Mouse (Mus musculus) MEL (cell line): ENCODE results near the gene Msl1.

ENCODE experiments used
- CTCF ChIP-seq, 3 experiments: IDR thresholded peaks in 2 of 3; conservative IDR thresholded peaks in 1 of 3; 2 replicates each; pipeline ENCODE4 v1.5.1; 2011 to 2012; ENCODE audit warnings: low read length in 3 of 3, low read depth in 2 of 3, mild to moderate bottlenecking in 2 of 3, improper control_type of control experiment in 1 of 3, inconsistent platforms in 1 of 3, mixed read lengths in 1 of 3, moderate library complexity in 1 of 3; ENCODE audit not compliant: control insufficient read depth in 1 of 3, insufficient read depth in 1 of 3, poor library complexity in 1 of 3, severe bottlenecking in 1 of 3
- HCFC1 ChIP-seq: IDR thresholded peaks from 2 replicates; pipeline ENCODE4 v1.6.1; 2012; ENCODE audit warnings: low read depth, mild to moderate bottlenecking, inconsistent platforms, low read length, improper control_type of control experiment, moderate library complexity
- MYB ChIP-seq: IDR thresholded peaks from 2 replicates; pipeline ENCODE4 v1.6.1; 2011; ENCODE audit warnings: mild to moderate bottlenecking, low read depth, low read length, improper control_type of control experiment
- POLR2A ChIP-seq, 2 experiments: IDR thresholded peaks; 2 replicates each; pipeline ENCODE4 v1.6.1; 2011 to 2012; ENCODE audit warnings: low read length in 2 of 2, mild to moderate bottlenecking in 2 of 2, control low read depth in 1 of 2, improper control_type of control experiment in 1 of 2, low read depth in 1 of 2, moderate library complexity in 1 of 2; ENCODE audit not compliant: control insufficient read depth in 1 of 2, insufficient read depth in 1 of 2, poor library complexity in 1 of 2
- USF2 ChIP-seq, 2 experiments: IDR thresholded peaks; 2 replicates each; pipeline ENCODE4 v1.6.1; 2011 to 2012; ENCODE audit warnings: improper control_type of control experiment in 2 of 2, low read length in 2 of 2, borderline replicate concordance in 1 of 2, inconsistent platforms in 1 of 2, low read depth in 1 of 2, mild to moderate bottlenecking in 1 of 2; ENCODE audit not compliant: insufficient read depth in 1 of 2

DNA sequence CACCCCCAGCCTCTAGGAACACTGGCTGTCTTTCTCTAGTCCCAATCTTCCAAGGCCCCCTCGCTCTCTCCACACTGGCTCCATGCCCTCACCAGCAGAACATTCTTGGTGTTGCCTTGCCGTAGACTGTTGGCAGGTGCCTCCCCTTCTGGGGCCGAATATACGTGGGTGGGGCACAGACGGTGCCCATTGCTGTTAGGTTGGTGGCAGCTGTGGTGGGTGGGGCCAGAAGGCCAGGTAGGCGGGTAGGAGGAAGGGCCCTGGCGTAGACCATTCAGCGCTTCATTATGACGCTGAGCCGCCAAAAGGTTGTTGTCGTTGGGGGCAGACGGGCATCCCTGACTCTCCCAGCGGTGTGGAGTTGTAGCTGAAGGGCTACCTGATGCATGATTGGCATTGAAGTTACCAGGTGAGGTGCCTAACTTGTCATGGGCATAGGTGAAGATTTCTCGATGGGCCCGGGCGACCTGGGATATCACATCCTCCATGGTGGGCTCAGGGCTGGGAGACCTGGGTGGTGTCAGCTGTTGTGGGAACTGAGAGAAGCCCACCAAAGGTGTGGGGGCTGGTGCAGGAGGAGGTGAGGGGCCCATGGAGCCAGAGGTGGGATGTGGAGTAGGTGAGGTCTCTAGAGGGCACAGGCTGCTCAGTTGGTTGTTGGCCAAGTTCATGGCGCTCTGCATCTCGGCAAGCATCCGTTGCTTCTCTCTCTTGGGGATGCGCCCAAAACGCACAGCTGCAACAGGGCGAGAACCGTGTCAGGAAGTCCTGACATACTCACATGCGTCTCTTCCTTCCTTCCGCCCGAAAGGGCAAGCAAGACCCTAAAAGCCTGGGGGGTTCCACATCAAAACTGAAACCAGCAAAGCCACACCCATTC, 25.0 kb upstream of the Msl1 start:
- TF ChIP-seq CTCF (IDR thresholded peaks at IDR 0.05 in 2 of 3, conservative IDR thresholded peaks at IDR 0.05 in 1 of 3; ENCODE audit: control insufficient read depth in 1 of 3, insufficient read depth in 1 of 3, low read depth in 2 of 3, low read length in 3 of 3, poor library complexity in 1 of 3, severe bottlenecking in 1 of 3) (no peak), USF2 (IDR thresholded peaks at IDR 0.05; ENCODE audit: borderline replicate concordance in 1 of 2, insufficient read depth in 1 of 2, low read depth in 1 of 2, low read length in 2 of 2) (no peak), POLR2A (IDR thresholded peaks at IDR 0.05; ENCODE audit: control insufficient read depth in 1 of 2, insufficient read depth in 1 of 2, low read depth in 1 of 2, low read length in 2 of 2, poor library complexity in 1 of 2) (no peak), HCFC1 (no peak), MYB (no peak)
